Mouse (Mus musculus) heart, adult 2 months (tissue): ENCODE results near the gene Fscn1.

Source experiments
- CTCF ChIP-seq: fragments of 200-600 bp; IDR thresholded peaks from 2 replicates; pipeline ENCODE4 v1.8.1; 2022; ENCODE audit warnings: antibody characterized with exemption, mild to moderate bottlenecking, moderate library complexity
- EP300 ChIP-seq: fragments of 200-500 bp; IDR thresholded peaks from 2 replicates; pipeline ENCODE4 v1.6.1; 2011; ENCODE audit warnings: low read depth, low read length, control low read depth; ENCODE audit not compliant: insufficient read depth
- POLR2A ChIP-seq: fragments of 200-500 bp; IDR thresholded peaks from 2 replicates; pipeline ENCODE4 v1.6.1; 2011; ENCODE audit warnings: mild to moderate bottlenecking, low read depth, low read length, control low read depth; ENCODE audit not compliant: insufficient read depth

GRCm38 (mm10) chr5:142962444-142962961, 2.4 kb downstream of the Fscn1 start:
- TF ChIP-seq CTCF (no peak), POLR2A (no peak), EP300 (no peak)
